Mouse (Mus musculus): Measurements from ENCODE around the gene Cyth1. TPM values are rescaled to one million over a fixed set of nuclear protein-coding genes. Genes with fewer than 3 reads are reported as not detected.

Cyth1 gene
- polyA plus RNA-seq, 1 experiment from 2014 or later = 10.8 TPM

GRCm38 (mm10) chr11:118246724-118247123 lies 1.7 kb downstream of the Cyth1 start:
- peaks cover 19% of the 10 kb centered on the region for H3K4me1 ChIP-seq (ENCODE audit: control insufficient read depth, insufficient read depth, low read length)
- no peaks in the 10 kb centered on the region for H3K27me3 ChIP-seq (ENCODE audit: control insufficient read depth, insufficient read depth, low read length)
- H3K9me3 ChIP-seq (ENCODE audit: control insufficient read depth, low read depth, low read length) = no peaks in the 10 kb centered on the region
- peak overlapping the region; percentile 90; the same call in 1 of the 2 replicates for H3K4me3 ChIP-seq (ENCODE audit: low read depth, low read length)
- peak overlapping the region; percentile 85 for H3K4me2 ChIP-seq (replicated peaks; ENCODE audit: low read depth, low read length)
- H3K9ac ChIP-seq (replicated peaks; ENCODE audit: low read depth, low read length) = no peak overlapping the region
- WGBS = 58% methylated on average over 5 of the region's 5 CpGs
- ATAC-seq (ENCODE audit: insufficient number of reproducible peaks, insufficient read depth, low FRiP score, low read depth) = no peak
- no peak overlapping the region; the same call in 1 of the 2 replicates for H3K27ac ChIP-seq (ENCODE audit: low read length)
- H3K36me3 ChIP-seq (ENCODE audit: control insufficient read depth, insufficient read depth, low read length) = no peaks in the 10 kb centered on the region

GRCm38 (mm10) chr11:118245130-118245529 lies 3.3 kb downstream of the Cyth1 start:
- 85% methylated on average over 2 of the region's 2 CpGs for WGBS
- H3K27me3 ChIP-seq (ENCODE audit: control insufficient read depth, insufficient read depth, low read length) = no peaks in the 10 kb centered on the region
- no peak overlapping the region for H3K4me3 ChIP-seq (ENCODE audit: low read depth, low read length)
- H3K4me1 ChIP-seq (ENCODE audit: control insufficient read depth, insufficient read depth, low read length) = peaks cover 28% of the 10 kb centered on the region
- H3K27ac ChIP-seq (ENCODE audit: low read length) = no peak overlapping the region
- H3K9me3 ChIP-seq (ENCODE audit: control insufficient read depth, low read depth, low read length) = no peaks in the 10 kb centered on the region
- H3K4me2 ChIP-seq (replicated peaks; ENCODE audit: low read depth, low read length) = no peak overlapping the region
- no peaks in the 10 kb centered on the region for H3K36me3 ChIP-seq (ENCODE audit: control insufficient read depth, insufficient read depth, low read length)
- no peak overlapping the region for H3K9ac ChIP-seq (replicated peaks; ENCODE audit: low read depth, low read length)
- ATAC-seq (ENCODE audit: insufficient number of reproducible peaks, insufficient read depth, low FRiP score, low read depth) = no peak

- Histone ChIP-seq H3K27me3 (ENCODE audit: control insufficient read depth, insufficient read depth, low read length) (no peaks in the 10 kb centered on the region), H3K27ac (ENCODE audit: low read length) (no peak overlapping the region), H3K9me3 (ENCODE audit: control insufficient read depth, low read depth, low read length) (no peaks in the 10 kb centered on the region), H3K4me3 (ENCODE audit: low read depth, low read length) (no peak overlapping the region), H3K4me1 (ENCODE audit: control insufficient read depth, insufficient read depth, low read length) (peaks cover 36% of the 10 kb centered on the region), H3K9ac (replicated peaks; ENCODE audit: low read depth, low read length) (no peak overlapping the region), H3K36me3 (ENCODE audit: control insufficient read depth, insufficient read depth, low read length) (no peaks in the 10 kb centered on the region), H3K4me2 (replicated peaks; ENCODE audit: low read depth, low read length) (no peak overlapping the region)
- no peak for ATAC-seq (ENCODE audit: insufficient number of reproducible peaks, insufficient read depth, low FRiP score, low read depth)
- WGBS = 82% methylated on average over 6 of the region's 6 CpGs
Observed at GRCm38 (mm10) chr11:118243627-118244261, 4.6 kb downstream of the Cyth1 start.

GRCm38 (mm10) chr11:118242506-118242905 lies 5.9 kb downstream of the Cyth1 start:
- Histone ChIP-seq H3K4me2 (replicated peaks; ENCODE audit: low read depth, low read length) (no peak overlapping the region), H3K4me1 (ENCODE audit: control insufficient read depth, insufficient read depth, low read length) (peaks cover 37% of the 10 kb centered on the region), H3K4me3 (ENCODE audit: low read depth, low read length) (no peak overlapping the region), H3K27ac (ENCODE audit: low read length) (no peak overlapping the region), H3K9me3 (ENCODE audit: control insufficient read depth, low read depth, low read length) (no peaks in the 10 kb centered on the region), H3K27me3 (ENCODE audit: control insufficient read depth, insufficient read depth, low read length) (no peaks in the 10 kb centered on the region), H3K9ac (replicated peaks; ENCODE audit: low read depth, low read length) (no peak overlapping the region), H3K36me3 (ENCODE audit: control insufficient read depth, insufficient read depth, low read length) (no peaks in the 10 kb centered on the region)
- 75% methylated on average over 4 of the region's 4 CpGs for WGBS
- ATAC-seq (ENCODE audit: insufficient number of reproducible peaks, insufficient read depth, low FRiP score, low read depth) = no peak

GRCm38 (mm10) chr11:118240388-118240787 lies 8.0 kb downstream of the Cyth1 start:
- Histone ChIP-seq H3K9ac (replicated peaks; ENCODE audit: low read depth, low read length) (no peak overlapping the region), H3K27ac (ENCODE audit: low read length) (no peak overlapping the region; the same call in 1 of the 2 replicates)
- ATAC-seq (ENCODE audit: insufficient number of reproducible peaks, insufficient read depth, low FRiP score, low read depth) = no peak

GRCm38 (mm10) chr11:118239281-118240198 lies 8.9 kb downstream of the Cyth1 start:
- no peaks in the 10 kb centered on the region for H3K9me3 ChIP-seq (ENCODE audit: control insufficient read depth, low read depth, low read length)
- peak overlapping the region; percentile 29 for H3K27ac ChIP-seq (ENCODE audit: low read length)
- peak overlapping the region; percentile 25 for H3K4me2 ChIP-seq (replicated peaks; ENCODE audit: low read depth, low read length)
- no peak; the same call in 1 of the 2 replicates for ATAC-seq (ENCODE audit: insufficient number of reproducible peaks, insufficient read depth, low FRiP score, low read depth)
- no peaks in the 10 kb centered on the region for H3K27me3 ChIP-seq (ENCODE audit: control insufficient read depth, insufficient read depth, low read length)
- H3K9ac ChIP-seq (replicated peaks; ENCODE audit: low read depth, low read length) = no peak overlapping the region
- 39% methylated on average over 14 of the region's 14 CpGs for WGBS
- peaks cover 34% of the 10 kb centered on the region for H3K4me1 ChIP-seq (ENCODE audit: control insufficient read depth, insufficient read depth, low read length)
- no peaks in the 10 kb centered on the region for H3K36me3 ChIP-seq (ENCODE audit: control insufficient read depth, insufficient read depth, low read length)
- H3K4me3 ChIP-seq (ENCODE audit: low read depth, low read length) = no peak overlapping the region

More at GRCm38 (mm10) chr11:118240388-118240787, 8.0 kb downstream of the Cyth1 start:
- WGBS = 62% methylated on average over 4 of the region's 4 CpGs
- Histone ChIP-seq H3K36me3 (ENCODE audit: control insufficient read depth, insufficient read depth, low read length) (no peaks in the 10 kb centered on the region), H3K4me3 (ENCODE audit: low read depth, low read length) (no peak overlapping the region), H3K9me3 (ENCODE audit: control insufficient read depth, low read depth, low read length) (no peaks in the 10 kb centered on the region), H3K27me3 (ENCODE audit: control insufficient read depth, insufficient read depth, low read length) (no peaks in the 10 kb centered on the region), H3K4me1 (ENCODE audit: control insufficient read depth, insufficient read depth, low read length) (peaks cover 33% of the 10 kb centered on the region), H3K4me2 (replicated peaks; ENCODE audit: low read depth, low read length) (no peak overlapping the region)

GRCm38 (mm10) chr11:118236520-118237190 lies 11.7 kb downstream of the Cyth1 start:
- ATAC-seq (ENCODE audit: insufficient number of reproducible peaks, insufficient read depth, low FRiP score, low read depth) = no peak
- no peak overlapping the region for H3K4me3 ChIP-seq (ENCODE audit: low read depth, low read length)
- no peak overlapping the region for H3K27ac ChIP-seq (ENCODE audit: low read length)
- peaks cover 43% of the 10 kb centered on the region for H3K4me1 ChIP-seq (ENCODE audit: control insufficient read depth, insufficient read depth, low read length)
- H3K4me2 ChIP-seq (replicated peaks; ENCODE audit: low read depth, low read length) = no peak overlapping the region
- no peaks in the 10 kb centered on the region for H3K36me3 ChIP-seq (ENCODE audit: control insufficient read depth, insufficient read depth, low read length)
- no peak overlapping the region for H3K9ac ChIP-seq (replicated peaks; ENCODE audit: low read depth, low read length)
- WGBS = 54% methylated on average over 6 of the region's 6 CpGs
- H3K9me3 ChIP-seq (ENCODE audit: control insufficient read depth, low read depth, low read length) = no peaks in the 10 kb centered on the region
- H3K27me3 ChIP-seq (ENCODE audit: control insufficient read depth, insufficient read depth, low read length) = no peaks in the 10 kb centered on the region

GRCm38 (mm10) chr11:118234929-118235328 lies 13.5 kb downstream of the Cyth1 start:
- 77% methylated on average over 7 of the region's 7 CpGs for WGBS
- Histone ChIP-seq H3K4me1 (ENCODE audit: control insufficient read depth, insufficient read depth, low read length) (peaks cover 32% of the 10 kb centered on the region), H3K4me3 (ENCODE audit: low read depth, low read length) (no peak overlapping the region), H3K36me3 (ENCODE audit: control insufficient read depth, insufficient read depth, low read length) (no peaks in the 10 kb centered on the region), H3K27ac (ENCODE audit: low read length) (no peak overlapping the region), H3K9ac (replicated peaks; ENCODE audit: low read depth, low read length) (no peak overlapping the region), H3K27me3 (ENCODE audit: control insufficient read depth, insufficient read depth, low read length) (no peaks in the 10 kb centered on the region), H3K9me3 (ENCODE audit: control insufficient read depth, low read depth, low read length) (no peaks in the 10 kb centered on the region), H3K4me2 (replicated peaks; ENCODE audit: low read depth, low read length) (no peak overlapping the region)
- ATAC-seq (ENCODE audit: insufficient number of reproducible peaks, insufficient read depth, low FRiP score, low read depth) = no peak
